Mouse (Mus musculus) lung, embryonic 14.5 days (tissue): ENCODE measurements around the gene Atp8a2. TPM values are rescaled to one million over a fixed set of nuclear protein-coding genes. Genes with fewer than 3 reads are reported as not detected.

Experiments
- ATAC-seq: fragments of 200-750 bp; cut with Nextera tagmentation; 2 replicates; pipeline ENCODE4 v1.8.0; 2017; ENCODE audit warnings: mild to moderate bottlenecking, moderate TSS enrichment, moderate library complexity; ENCODE audit not compliant: insufficient read depth
- DNase-seq: peaks from one replicate; pipeline ENCODE4 v3.0.0-alpha.2; 2015
- H3K27ac ChIP-seq: fragments of 300-500 bp; sonication (generic); 2 replicates; pipeline ENCODE4 v1.5.1; 2014; ENCODE audit warnings: low read depth, mild to moderate bottlenecking, moderate library complexity
- H3K27me3 ChIP-seq: fragments of 300-500 bp; sonication (generic); 2 replicates; pipeline ENCODE4 v1.6.1; 2014; ENCODE audit warnings: low read length, control low read depth; ENCODE audit not compliant: insufficient read depth
- H3K36me3 ChIP-seq: fragments of 300-500 bp; sonication (generic); 2 replicates; pipeline ENCODE4 v1.6.1; 2014; ENCODE audit warnings: control low read depth; ENCODE audit not compliant: insufficient read depth
- H3K4me1 ChIP-seq: fragments of 300-500 bp; sonication (generic); 2 replicates; pipeline ENCODE4 v1.6.1; 2014; ENCODE audit warnings: antibody characterized with exemption, control low read depth; ENCODE audit not compliant: insufficient read depth
- H3K4me2 ChIP-seq: fragments of 300-500 bp; sonication (generic); 2 replicates; pipeline ENCODE4 v1.6.1; 2014; ENCODE audit warnings: mild to moderate bottlenecking
- H3K4me3 ChIP-seq: fragments of 300-500 bp; sonication (generic); 2 replicates; pipeline ENCODE4 v1.5.1; 2014; ENCODE audit warnings: low read depth, low read length
- H3K9ac ChIP-seq: fragments of 300-500 bp; sonication (generic); 2 replicates; pipeline ENCODE4 v1.6.1; 2014
- H3K9me3 ChIP-seq: fragments of 300-500 bp; sonication (generic); 2 replicates; pipeline ENCODE4 v1.6.1; 2016; ENCODE audit warnings: low read depth, low read length, control low read depth
- CTCF ChIP-seq: IDR thresholded peaks from 2 replicates; pipeline ENCODE4 v1.5.1; 2016; ENCODE audit warnings: antibody characterized with exemption, low read depth
- WGBS: fragments of 180-500 bp; shearing (Covaris S2); extraction: QIAGEN DNeasy Blood & Tissue Kit; methylation state at CpG from one replicate; pipeline ENCODE4 v1.1.7; 2014; 5-methylcytosine and 5-hydroxymethylcytosine counted together
- polyA plus RNA-seq: library from polyadenylated mRNA; unstranded; fragments of >200 nt; fragmentation: Nextera tagmentation; extraction: Ambion mirVana; gene quantifications from 2 replicates; pipeline ENCODE4 v1.2.1, GENCODE M21; 2014

The Atp8a2 gene
- polyA plus RNA-seq, 1 experiment from 2014 or later: 0.95 TPM

DNA sequence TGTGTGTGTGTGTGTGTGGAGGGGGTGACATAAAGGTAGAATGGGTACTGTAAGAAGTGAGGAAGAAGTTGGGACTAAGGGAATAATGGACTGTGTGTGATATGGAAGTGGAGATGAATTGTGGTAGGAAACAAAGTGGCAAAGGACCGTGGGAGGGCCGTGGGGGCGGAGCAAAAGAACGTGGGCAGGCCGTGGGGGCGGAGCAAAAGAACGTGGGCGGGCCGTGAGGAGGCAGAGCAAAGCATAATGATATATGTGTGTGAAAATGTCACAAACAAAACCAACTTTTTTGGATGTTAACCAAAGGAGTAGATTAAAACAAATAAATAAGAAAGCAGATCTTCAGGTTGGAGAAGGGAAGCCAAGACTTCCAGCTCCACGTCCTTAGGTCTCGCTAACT, 44.6 kb downstream of the Atp8a2 start:
- no peak overlapping the region for H3K4me3 ChIP-seq
- no peaks in the 10 kb centered on the region for H3K4me1 ChIP-seq
- no peak for ATAC-seq
- H3K27me3 ChIP-seq: no peaks in the 10 kb centered on the region
- no peak overlapping the region for H3K9ac ChIP-seq
- TF ChIP-seq CTCF: no peak
- H3K27ac ChIP-seq: no peak overlapping the region
- no peak for DNase-seq
- H3K36me3 ChIP-seq: no peaks in the 10 kb centered on the region
- H3K4me2 ChIP-seq: no peak overlapping the region
- no peaks in the 10 kb centered on the region for H3K9me3 ChIP-seq
- WGBS: 73% methylated on average over 11 of the region's 11 CpGs

GRCm38 (mm10) chr14:60148893-60149292, 48.1 kb downstream of the Atp8a2 start:
- Histone ChIP-seq H3K4me3 (no peak overlapping the region), H3K9ac (no peak overlapping the region), H3K36me3 (no peaks in the 10 kb centered on the region), H3K4me1 (no peaks in the 10 kb centered on the region), H3K27ac (no peak overlapping the region), H3K27me3 (no peaks in the 10 kb centered on the region), H3K9me3 (no peaks in the 10 kb centered on the region), H3K4me2 (no peak overlapping the region)
- no peak for ATAC-seq
- no peak for DNase-seq
- no peak for TF ChIP-seq CTCF
- 32% methylated on average over 3 of the region's 3 CpGs for WGBS

GRCm38 (mm10) chr14:60143234-60143633, 53.7 kb downstream of the Atp8a2 start:
- no peak for DNase-seq
- Histone ChIP-seq H3K27me3 (no peaks in the 10 kb centered on the region), H3K4me3 (no peak overlapping the region), H3K4me1 (no peaks in the 10 kb centered on the region), H3K36me3 (no peaks in the 10 kb centered on the region), H3K27ac (no peak overlapping the region), H3K9me3 (no peaks in the 10 kb centered on the region), H3K9ac (no peak overlapping the region), H3K4me2 (no peak overlapping the region)
- no peak for TF ChIP-seq CTCF
- 74% methylated on average over 10 of the region's 10 CpGs for WGBS
- ATAC-seq: no peak

GRCm38 (mm10) chr14:60138339-60138738, 58.6 kb downstream of the Atp8a2 start:
- Histone ChIP-seq H3K4me1 (no peaks in the 10 kb centered on the region), H3K27ac (no peak overlapping the region), H3K9ac (no peak overlapping the region), H3K4me3 (no peak overlapping the region), H3K9me3 (no peaks in the 10 kb centered on the region), H3K4me2 (no peak overlapping the region), H3K36me3 (no peaks in the 10 kb centered on the region), H3K27me3 (no peaks in the 10 kb centered on the region)
- DNase-seq (no peak), ATAC-seq (no peak)
- WGBS: 86% methylated on average over 3 of the region's 4 CpGs
- TF ChIP-seq CTCF: no peak

GRCm38 (mm10) chr14:60137812-60138211, 59.2 kb downstream of the Atp8a2 start:
- WGBS: 62% methylated on average over 6 of the region's 6 CpGs
- Histone ChIP-seq H3K4me1 (no peaks in the 10 kb centered on the region), H3K27ac (no peak overlapping the region), H3K27me3 (no peaks in the 10 kb centered on the region), H3K9me3 (no peaks in the 10 kb centered on the region), H3K36me3 (no peaks in the 10 kb centered on the region), H3K4me3 (no peak overlapping the region), H3K9ac (no peak overlapping the region), H3K4me2 (no peak overlapping the region)
- DNase-seq (no peak), ATAC-seq (no peak)
- no peak for TF ChIP-seq CTCF

- Histone ChIP-seq H3K9ac (no peak overlapping the region), H3K4me2 (no peak overlapping the region), H3K36me3 (no peaks in the 10 kb centered on the region), H3K27ac (no peak overlapping the region), H3K9me3 (no peaks in the 10 kb centered on the region), H3K27me3 (no peaks in the 10 kb centered on the region), H3K4me1 (no peaks in the 10 kb centered on the region), H3K4me3 (no peak overlapping the region)
- WGBS: 81% methylated on average over 4 of the region's 4 CpGs
- no peak for DNase-seq
- no peak for ATAC-seq
- TF ChIP-seq CTCF: no peak
Observed at GRCm38 (mm10) chr14:60135801-60136200, 61.2 kb downstream of the Atp8a2 start.

DNA sequence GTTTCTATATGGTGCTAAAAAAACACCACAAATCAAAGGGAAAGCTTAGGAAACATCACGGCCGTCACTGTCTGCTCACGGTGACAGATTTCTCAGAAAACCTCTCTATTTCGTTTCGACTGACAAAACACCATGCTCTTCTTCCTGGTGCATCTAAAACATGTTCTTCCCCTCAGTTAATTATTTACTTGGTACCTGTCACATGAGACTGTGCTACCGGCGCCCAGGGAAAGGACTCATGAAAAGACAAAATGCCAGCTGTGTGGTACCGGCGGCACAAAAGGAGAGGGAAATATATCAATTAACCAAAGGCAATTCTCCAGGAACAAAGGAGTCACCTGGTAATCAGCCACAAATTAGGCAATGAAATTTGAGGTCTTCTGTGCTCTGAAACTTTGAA, 62.3 kb downstream of the Atp8a2 start:
- Histone ChIP-seq H3K4me2 (no peak overlapping the region), H3K4me3 (no peak overlapping the region), H3K4me1 (no peaks in the 10 kb centered on the region), H3K27me3 (no peaks in the 10 kb centered on the region), H3K36me3 (no peaks in the 10 kb centered on the region), H3K9ac (no peak overlapping the region), H3K9me3 (no peaks in the 10 kb centered on the region), H3K27ac (no peak overlapping the region)
- ATAC-seq: no peak
- no peak for TF ChIP-seq CTCF
- 79% methylated on average over 9 of the region's 9 CpGs for WGBS
- no peak for DNase-seq
